Mouse (Mus musculus) myocyte (in vitro differentiated cells): Measurements from ENCODE around the gene Coro1a. TPM values are rescaled to one million over a fixed set of nuclear protein-coding genes. Genes with fewer than 3 reads are reported as not detected.

Source experiments
- H3K27me3 ChIP-seq: one replicate; pipeline ENCODE4 v1.6.1; 2011; ENCODE audit not compliant: control insufficient read depth, insufficient read depth, insufficient read length
- H3K36me3 ChIP-seq: one replicate; pipeline ENCODE4 v1.6.1; 2011; ENCODE audit not compliant: control insufficient read depth, insufficient read depth
- H3K4me2 ChIP-seq: one replicate; pipeline ENCODE4 v1.6.1; 2011; ENCODE audit warnings: low read depth, control low read depth
- H3K4me3 ChIP-seq: one replicate; pipeline ENCODE4 v1.5.1; 2011; ENCODE audit warnings: mild to moderate bottlenecking, control low read depth, moderate library complexity
- H3K79me2 ChIP-seq: one replicate; pipeline ENCODE4 v1.6.1; 2011; ENCODE audit not compliant: control insufficient read depth, insufficient read depth
- H3ac ChIP-seq: one replicate; pipeline ENCODE4 v1.6.1; 2011; ENCODE audit not compliant: control insufficient read depth, insufficient read length
- CEBPB ChIP-seq: IDR thresholded peaks from 2 replicates; pipeline ENCODE4 v1.6.1; 2011; ENCODE audit warnings: mild to moderate bottlenecking, moderate library complexity; ENCODE audit not compliant: poor library complexity, insufficient read depth, severe bottlenecking
- E2F4 ChIP-seq: IDR thresholded peaks from one replicate; pipeline ENCODE4 v1.6.1; 2011; ENCODE audit warnings: mild to moderate bottlenecking, control low read depth, moderate library complexity; ENCODE audit not compliant: insufficient read depth
- MAX ChIP-seq: IDR thresholded peaks from one replicate; pipeline ENCODE4 v1.6.1; 2011; ENCODE audit warnings: low read depth, mild to moderate bottlenecking, control low read depth
- MYOD1 ChIP-seq, 3 experiments: IDR thresholded peaks; one replicate each; pipeline ENCODE4 v1.6.1; 2011; ENCODE audit warnings: control low read depth in 2 of 3, low read depth in 2 of 3, mild to moderate bottlenecking in 2 of 3, moderate library complexity in 1 of 3; ENCODE audit not compliant: insufficient read length in 2 of 3, control insufficient read depth in 1 of 3
- MYOG ChIP-seq, 3 experiments: IDR thresholded peaks; one replicate each; pipeline ENCODE4 v1.6.1; 2011; ENCODE audit warnings: control low read depth in 2 of 3, low read depth in 2 of 3, mild to moderate bottlenecking in 2 of 3; ENCODE audit not compliant: insufficient read length in 2 of 3, control insufficient read depth in 1 of 3, insufficient read depth in 1 of 3
- POLR2A ChIP-seq: IDR thresholded peaks from one replicate; pipeline ENCODE4 v1.6.1; 2011; ENCODE audit warnings: low read depth, mild to moderate bottlenecking, control low read depth, moderate library complexity; ENCODE audit not compliant: insufficient read length
- POLR2AphosphoS2 ChIP-seq: IDR thresholded peaks from one replicate; pipeline ENCODE4 v1.6.1; 2011; ENCODE audit warnings: low read depth, control low read depth; ENCODE audit not compliant: insufficient read length
- REST ChIP-seq: IDR thresholded peaks from one replicate; pipeline ENCODE4 v1.6.1; 2011; ENCODE audit warnings: mild to moderate bottlenecking, control low read depth, moderate library complexity; ENCODE audit not compliant: insufficient read depth, insufficient read length
- SRF ChIP-seq: IDR thresholded peaks from one replicate; pipeline ENCODE4 v1.6.1; 2011; ENCODE audit warnings: low read depth; ENCODE audit not compliant: control insufficient read depth, insufficient read length
- TCF12 ChIP-seq: IDR thresholded peaks from one replicate; pipeline ENCODE4 v1.6.1; 2011; ENCODE audit warnings: mild to moderate bottlenecking, control low read depth; ENCODE audit not compliant: poor library complexity, insufficient read depth, severe bottlenecking
- TCF3 ChIP-seq: IDR thresholded peaks from one replicate; pipeline ENCODE4 v1.6.1; 2011; ENCODE audit warnings: low read depth, control low read depth; ENCODE audit not compliant: insufficient read length
- USF1 ChIP-seq: IDR thresholded peaks from one replicate; pipeline ENCODE4 v1.6.1; 2011; ENCODE audit warnings: low read depth, mild to moderate bottlenecking, control low read depth, moderate library complexity
- polyA plus RNA-seq: library from polyadenylated mRNA; unstranded; fragments of >200 nt; fragmentation: generic; extraction: Trizol; gene quantifications from one replicate; pipeline ENCODE4 v1.2.1, GENCODE M21; 2012; ENCODE audit warnings: missing spikeins

Coro1a gene
- polyA plus RNA-seq, 1 experiment: 0.14 TPM

DNA sequence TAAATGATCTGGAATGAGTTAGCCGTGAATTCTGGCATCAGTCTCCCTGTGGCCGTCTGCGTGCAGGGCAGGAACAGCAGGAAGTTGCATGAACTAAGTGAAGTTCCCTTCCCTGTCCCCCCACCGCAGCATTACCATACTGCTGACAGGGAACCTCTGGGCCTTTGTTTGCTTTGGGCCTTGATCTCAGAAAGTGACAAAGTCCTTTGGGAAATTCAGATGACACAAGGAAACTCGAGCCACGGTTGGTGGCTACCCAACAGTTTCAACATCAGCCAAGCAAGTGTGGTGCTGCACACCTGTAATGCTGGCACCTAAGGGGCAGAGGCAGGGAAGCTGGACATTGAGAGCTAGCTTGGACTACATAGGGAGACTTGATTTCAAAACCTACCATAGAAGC lies 39.2 kb upstream of the Coro1a start:
- Histone ChIP-seq H3K36me3 (no peaks in the 10 kb centered on the region), H3ac (no peak overlapping the region), H3K4me3 (no peak overlapping the region), H3K4me2 (no peak overlapping the region), H3K79me2 (no peaks in the 10 kb centered on the region), H3K27me3 (no peaks in the 10 kb centered on the region)
- TF ChIP-seq USF1 (no peak), REST (no peak), TCF12 (no peak), E2F4 (no peak), MAX (no peak), MYOG (IDR thresholded peaks at IDR 0.05; ENCODE audit: control insufficient read depth in 1 of 3, insufficient read depth in 1 of 3, insufficient read length in 2 of 3, low read depth in 2 of 3) (no peak), SRF (no peak), POLR2A (no peak), TCF3 (no peak), CEBPB (no peak)

DNA sequence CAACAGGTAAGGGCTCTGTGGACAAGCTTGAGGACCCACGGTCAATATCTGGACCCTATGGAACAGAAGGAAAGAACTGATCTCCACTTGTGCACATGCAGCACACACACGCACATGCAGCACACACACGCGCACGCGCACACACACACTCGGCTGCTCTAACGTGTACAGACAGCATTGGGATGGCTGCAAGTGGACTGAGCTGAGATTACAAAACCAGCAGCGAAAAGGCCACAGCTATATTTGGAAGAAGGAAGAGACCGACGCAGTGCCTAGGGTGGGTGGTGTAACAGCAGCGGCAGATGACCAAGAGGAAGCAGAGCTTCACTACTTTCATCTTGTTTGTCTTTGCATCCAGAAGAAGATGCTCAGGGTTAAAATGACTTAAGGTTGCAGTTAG lies 38.5 kb upstream of the Coro1a start:
- Histone ChIP-seq H3K79me2 (no peaks in the 10 kb centered on the region), H3K27me3 (no peaks in the 10 kb centered on the region), H3K4me2 (no peak overlapping the region), H3ac (no peak overlapping the region), H3K4me3 (no peak overlapping the region), H3K36me3 (no peaks in the 10 kb centered on the region)
- TF ChIP-seq SRF (no peak), POLR2A (no peak), TCF3 (no peak), E2F4 (no peak)

DNA sequence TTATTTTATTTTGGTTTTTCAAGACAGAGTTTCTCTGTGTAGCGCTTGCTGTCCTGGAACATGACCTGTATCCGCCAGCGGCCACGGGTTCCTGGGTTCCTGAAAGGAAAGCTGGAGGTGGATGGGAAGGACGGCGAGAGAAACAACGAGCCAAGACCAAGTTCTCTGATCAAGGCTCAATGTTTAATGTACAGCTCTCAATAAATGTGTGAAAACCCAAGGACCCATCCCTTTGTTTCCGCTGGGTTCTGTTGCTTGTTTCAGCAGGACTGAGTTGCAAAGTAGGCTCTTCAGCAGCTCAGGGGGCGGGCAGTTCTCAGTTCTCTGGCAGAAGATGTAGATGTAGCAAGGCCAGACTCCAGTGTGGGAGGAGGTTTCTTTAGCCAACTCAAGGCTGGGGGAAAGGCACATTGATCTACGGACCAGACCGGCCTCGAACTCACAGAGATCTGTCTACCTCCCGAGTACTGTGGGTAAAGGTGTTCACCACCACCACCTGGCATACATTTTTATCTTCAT lies 34.4 kb upstream of the Coro1a start:
- no peak overlapping the region for H3K4me3 ChIP-seq
- no peaks in the 10 kb centered on the region for H3K27me3 ChIP-seq
- no peaks in the 10 kb centered on the region for H3K79me2 ChIP-seq
- H3K4me2 ChIP-seq: no peak overlapping the region
- no peak overlapping the region for H3ac ChIP-seq
- no peaks in the 10 kb centered on the region for H3K36me3 ChIP-seq
- no peak for TF ChIP-seq MAX
- no peak for TF ChIP-seq REST
- no peak for TF ChIP-seq TCF12
- TF ChIP-seq TCF3: no peak
- TF ChIP-seq USF1: no peak
- TF ChIP-seq MYOD1 (IDR thresholded peaks at IDR 0.05; ENCODE audit: control insufficient read depth in 1 of 3, insufficient read length in 2 of 3, low read depth in 2 of 3): no peak
- no peak for TF ChIP-seq POLR2A
- TF ChIP-seq MYOG (IDR thresholded peaks at IDR 0.05; ENCODE audit: control insufficient read depth in 1 of 3, insufficient read depth in 1 of 3, insufficient read length in 2 of 3, low read depth in 2 of 3): no peak
- TF ChIP-seq E2F4: no peak
- no peak for TF ChIP-seq CEBPB
- TF ChIP-seq SRF: no peak
- no peak for TF ChIP-seq POLR2AphosphoS2

DNA sequence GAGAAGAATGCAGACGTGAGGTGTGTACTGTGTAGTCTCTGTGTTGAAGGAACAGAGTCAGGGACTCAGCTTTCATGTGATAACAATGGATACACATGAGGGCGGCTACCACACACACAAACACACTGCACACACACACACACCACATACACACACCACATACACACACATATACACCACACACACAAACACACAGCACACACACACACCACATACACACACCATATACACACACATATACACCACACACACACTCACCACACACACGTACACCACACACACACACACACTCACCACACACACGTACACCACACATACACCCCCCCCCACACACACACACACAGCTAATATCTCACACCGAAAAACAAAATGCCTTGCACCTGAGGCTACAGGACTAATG lies 33.9 kb upstream of the Coro1a start:
- no peaks in the 10 kb centered on the region for H3K79me2 ChIP-seq
- no peak overlapping the region for H3K4me3 ChIP-seq
- H3K36me3 ChIP-seq: no peaks in the 10 kb centered on the region
- no peak overlapping the region for H3K4me2 ChIP-seq
- H3K27me3 ChIP-seq: no peaks in the 10 kb centered on the region
- H3ac ChIP-seq: no peak overlapping the region
- TF ChIP-seq CEBPB (no peak), USF1 (no peak), E2F4 (no peak), TCF3 (no peak), SRF (no peak), REST (no peak), MAX (no peak)

DNA sequence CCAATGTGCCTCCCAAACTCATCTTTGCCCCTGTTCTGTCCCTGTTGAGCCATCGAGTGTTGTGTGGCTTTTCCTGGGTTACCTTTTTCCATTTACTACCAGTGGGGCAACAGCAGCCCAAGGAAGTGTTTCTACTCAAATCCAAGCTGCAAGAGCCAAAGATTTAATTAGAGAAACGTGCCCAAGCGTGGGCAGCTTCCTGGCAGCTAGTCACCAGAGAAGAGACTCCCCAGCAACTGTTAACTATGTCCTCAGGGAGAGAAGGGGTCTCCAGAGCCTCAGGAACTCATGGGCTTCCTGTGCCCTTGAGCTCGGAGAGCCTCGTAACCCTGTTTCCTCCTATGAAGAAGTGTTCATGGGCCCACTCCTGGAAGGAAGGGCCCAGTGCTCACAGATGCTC lies 33.4 kb upstream of the Coro1a start:
- Histone ChIP-seq H3ac (no peak overlapping the region), H3K4me3 (no peak overlapping the region), H3K79me2 (no peaks in the 10 kb centered on the region), H3K36me3 (no peaks in the 10 kb centered on the region), H3K4me2 (no peak overlapping the region), H3K27me3 (no peaks in the 10 kb centered on the region)
- no peak for TF ChIP-seq REST
- TF ChIP-seq TCF12: no peak
- TF ChIP-seq POLR2AphosphoS2: no peak
- TF ChIP-seq CEBPB: no peak
- no peak for TF ChIP-seq MYOG (IDR thresholded peaks at IDR 0.05; ENCODE audit: control insufficient read depth in 1 of 3, insufficient read depth in 1 of 3, insufficient read length in 2 of 3, low read depth in 2 of 3)
- no peak for TF ChIP-seq MYOD1 (IDR thresholded peaks at IDR 0.05; ENCODE audit: control insufficient read depth in 1 of 3, insufficient read length in 2 of 3, low read depth in 2 of 3)
- TF ChIP-seq POLR2A: no peak
- TF ChIP-seq TCF3: no peak
- no peak for TF ChIP-seq SRF
- TF ChIP-seq USF1: no peak
- TF ChIP-seq E2F4: no peak
